Mouse (Mus musculus) MEL (cell line): Measurements from ENCODE around the gene Enho. TPM values are rescaled to one million over a fixed set of nuclear protein-coding genes. Genes with fewer than 3 reads are reported as not detected.

ENCODE experiments used
- DNase-seq: peaks from one replicate; pipeline ENCODE4 v3.0.0; 2011; ENCODE audit warnings: low read depth, low spot score
- H3K27ac ChIP-seq: 2 replicates; pipeline ENCODE4 v1.5.1; 2012; ENCODE audit warnings: low read depth, mild to moderate bottlenecking, control low read depth, low read length, moderate library complexity; ENCODE audit not compliant: control insufficient read depth
- H3K27me3 ChIP-seq, 2 experiments: fragments of 150-350 bp in 1 of 2; sonication (generic) in 1 of 2; 2 replicates each; pipeline ENCODE4 v1.6.1; 2012; ENCODE audit warnings: low read length in 2 of 2, mild to moderate bottlenecking in 2 of 2, improper control_type of control experiment in 1 of 2, moderate library complexity in 1 of 2; ENCODE audit not compliant: insufficient read depth in 2 of 2, control insufficient read depth in 1 of 2
- H3K36me3 ChIP-seq, 2 experiments: 2 replicates each; pipeline ENCODE4 v1.6.1; 2012 to 2014; ENCODE audit warnings: low read length in 2 of 2, improper control_type of control experiment in 1 of 2, inconsistent platforms in 1 of 2, mild to moderate bottlenecking in 1 of 2; ENCODE audit not compliant: insufficient read depth in 2 of 2, control insufficient read depth in 1 of 2
- H3K4me1 ChIP-seq, 2 experiments: fragments of 150-350 bp in 1 of 2; sonication (generic) in 1 of 2; 2 replicates each; pipeline ENCODE4 v1.6.1; 2012; ENCODE audit warnings: low read length in 2 of 2, improper control_type of control experiment in 1 of 2, mild to moderate bottlenecking in 1 of 2; ENCODE audit not compliant: insufficient read depth in 2 of 2, control insufficient read depth in 1 of 2
- H3K4me3 ChIP-seq, 2 experiments: fragments of 150-350 bp in 1 of 2; sonication (generic) in 1 of 2; 2 replicates each; pipeline ENCODE4 v1.5.1; 2012; ENCODE audit warnings: low read depth in 2 of 2, low read length in 2 of 2, mild to moderate bottlenecking in 2 of 2, moderate library complexity in 2 of 2, control low read depth in 1 of 2, improper control_type of control experiment in 1 of 2; ENCODE audit not compliant: control insufficient read depth in 1 of 2, insufficient read depth in 1 of 2
- H3K79me2 ChIP-seq: 2 replicates; pipeline ENCODE4 v1.6.1; 2012; ENCODE audit warnings: mild to moderate bottlenecking, low read length, moderate library complexity; ENCODE audit not compliant: control insufficient read depth, poor library complexity, insufficient read depth
- H3K9ac ChIP-seq: 2 replicates; pipeline ENCODE4 v1.6.1; 2012; ENCODE audit warnings: low read depth, mild to moderate bottlenecking, control low read depth, low read length, moderate library complexity; ENCODE audit not compliant: control insufficient read depth, poor library complexity, severe bottlenecking
- H3K9me3 ChIP-seq: fragments of 150-350 bp; sonication (generic); replicated peaks from 2 replicates; pipeline ENCODE4 v1.6.1; 2012; ENCODE audit warnings: mild to moderate bottlenecking, low read length, improper control_type of control experiment, moderate library complexity; ENCODE audit not compliant: insufficient read depth
- BHLHE40 ChIP-seq: IDR thresholded peaks from 2 replicates; pipeline ENCODE4 v1.6.1; 2012; ENCODE audit warnings: low read depth, mild to moderate bottlenecking, inconsistent platforms, low read length, improper control_type of control experiment, borderline replicate concordance
- CHD1 ChIP-seq: IDR thresholded peaks from 2 replicates; pipeline ENCODE4 v1.6.1; 2012; ENCODE audit warnings: low read depth, mild to moderate bottlenecking, inconsistent platforms, low read length, improper control_type of control experiment
- CHD2 ChIP-seq: IDR thresholded peaks from 2 replicates; pipeline ENCODE4 v1.6.1; 2011; ENCODE audit warnings: low read length, improper control_type of control experiment
- CTCF ChIP-seq, 3 experiments: IDR thresholded peaks in 2 of 3; conservative IDR thresholded peaks in 1 of 3; 2 replicates each; pipeline ENCODE4 v1.5.1; 2011 to 2012; ENCODE audit warnings: low read length in 3 of 3, low read depth in 2 of 3, mild to moderate bottlenecking in 2 of 3, improper control_type of control experiment in 1 of 3, inconsistent platforms in 1 of 3, mixed read lengths in 1 of 3, moderate library complexity in 1 of 3; ENCODE audit not compliant: control insufficient read depth in 1 of 3, insufficient read depth in 1 of 3, poor library complexity in 1 of 3, severe bottlenecking in 1 of 3
- E2F4 ChIP-seq: IDR thresholded peaks from 2 replicates; pipeline ENCODE4 v1.6.1; 2011; ENCODE audit warnings: low read depth, low read length, improper control_type of control experiment, borderline replicate concordance
- ETS1 ChIP-seq: IDR thresholded peaks from 2 replicates; pipeline ENCODE4 v1.6.1; 2012; ENCODE audit warnings: low read depth, mild to moderate bottlenecking, inconsistent platforms, low read length, improper control_type of control experiment, moderate library complexity
- GABPA ChIP-seq: IDR thresholded peaks from 2 replicates; pipeline ENCODE4 v1.6.1; 2012; ENCODE audit warnings: low read depth, mild to moderate bottlenecking, inconsistent platforms, low read length, improper control_type of control experiment, moderate library complexity
- GATA1 ChIP-seq: IDR thresholded peaks from 2 replicates; pipeline ENCODE4 v1.6.1; 2011; ENCODE audit warnings: low read depth, low read length, improper control_type of control experiment
- HCFC1 ChIP-seq: IDR thresholded peaks from 2 replicates; pipeline ENCODE4 v1.6.1; 2012; ENCODE audit warnings: low read depth, mild to moderate bottlenecking, inconsistent platforms, low read length, improper control_type of control experiment, moderate library complexity
- MAX ChIP-seq: IDR thresholded peaks from 2 replicates; pipeline ENCODE4 v1.6.1; 2011; ENCODE audit warnings: low read length, improper control_type of control experiment
- MXI1 ChIP-seq: IDR thresholded peaks from 2 replicates; pipeline ENCODE4 v1.6.1; 2011; ENCODE audit warnings: mild to moderate bottlenecking, low read depth, low read length, improper control_type of control experiment
- MYB ChIP-seq: IDR thresholded peaks from 2 replicates; pipeline ENCODE4 v1.6.1; 2011; ENCODE audit warnings: mild to moderate bottlenecking, low read depth, low read length, improper control_type of control experiment
- MYC ChIP-seq: IDR thresholded peaks from 2 replicates; pipeline ENCODE4 v1.6.1; 2011; ENCODE audit warnings: low read depth, mild to moderate bottlenecking, low read length, improper control_type of control experiment, moderate library complexity
- NRF1 ChIP-seq: IDR thresholded peaks from 2 replicates; pipeline ENCODE4 v1.6.1; 2014; ENCODE audit warnings: low read depth, mild to moderate bottlenecking, inconsistent platforms, low read length, improper control_type of control experiment, moderate library complexity; ENCODE audit not compliant: poor library complexity, insufficient read depth, severe bottlenecking
- POLR2A ChIP-seq, 2 experiments: IDR thresholded peaks; 2 replicates each; pipeline ENCODE4 v1.6.1; 2011 to 2012; ENCODE audit warnings: low read length in 2 of 2, mild to moderate bottlenecking in 2 of 2, control low read depth in 1 of 2, improper control_type of control experiment in 1 of 2, low read depth in 1 of 2, moderate library complexity in 1 of 2; ENCODE audit not compliant: control insufficient read depth in 1 of 2, insufficient read depth in 1 of 2, poor library complexity in 1 of 2
- RAD21 ChIP-seq: IDR thresholded peaks from 2 replicates; pipeline ENCODE4 v1.6.1; 2011; ENCODE audit warnings: mild to moderate bottlenecking, low read depth, low read length, improper control_type of control experiment
- RCOR1 ChIP-seq: IDR thresholded peaks from 2 replicates; pipeline ENCODE4 v1.6.1; 2012; ENCODE audit warnings: low read depth, mild to moderate bottlenecking, inconsistent platforms, low read length, improper control_type of control experiment
- SIN3A ChIP-seq: IDR thresholded peaks from 2 replicates; pipeline ENCODE4 v1.6.1; 2012; ENCODE audit warnings: low read length, improper control_type of control experiment, inconsistent platforms
- TBP ChIP-seq: IDR thresholded peaks from 2 replicates; pipeline ENCODE4 v1.8.0; 2011; ENCODE audit warnings: low read depth, low read length, improper control_type of control experiment
- UBTF ChIP-seq: IDR thresholded peaks from 2 replicates; pipeline ENCODE4 v1.6.1; 2012; ENCODE audit warnings: low read depth, mild to moderate bottlenecking, inconsistent platforms, low read length, improper control_type of control experiment, moderate library complexity, borderline replicate concordance; ENCODE audit not compliant: insufficient read depth
- USF1 ChIP-seq: IDR thresholded peaks from 2 replicates; pipeline ENCODE4 v1.6.1; 2014; ENCODE audit warnings: low read depth, mild to moderate bottlenecking, inconsistent platforms, low read length, improper control_type of control experiment, moderate library complexity
- USF2 ChIP-seq, 2 experiments: IDR thresholded peaks; 2 replicates each; pipeline ENCODE4 v1.6.1; 2011 to 2012; ENCODE audit warnings: improper control_type of control experiment in 2 of 2, low read length in 2 of 2, borderline replicate concordance in 1 of 2, inconsistent platforms in 1 of 2, low read depth in 1 of 2, mild to moderate bottlenecking in 1 of 2; ENCODE audit not compliant: insufficient read depth in 1 of 2
- polyA plus RNA-seq, 2 experiments: library from polyadenylated mRNA; stranded (reverse) in 1 of 2; unstranded in 1 of 2; fragments of >175 nt in 1 of 2; fragments of >200 nt in 1 of 2; gene quantifications; 2 replicates each; pipeline versions ENCODE4 v1.2.1 to v1.2.4; 2012; ENCODE audit warnings: low replicate concordance in 2 of 2, low read depth in 1 of 2; ENCODE audit not compliant: insufficient read length in 2 of 2, insufficient read depth in 1 of 2, missing spikeins in 1 of 2
- total RNA-seq: library from RNA; depleted of rRNA; stranded (reverse); fragments of 300-350 nt; gene quantifications from 2 replicates; pipeline ENCODE4 v1.2.3, GENCODE M21; 2012

Gene Enho
- total and polyA plus RNA-seq, 3 experiments, result 0.19 to 0.40 TPM; not detected in 1

- Histone ChIP-seq H3K4me1 (no peaks in the 10 kb centered on the region), H3K4me3 (no peak overlapping the region), H3K79me2 (no peaks in the 10 kb centered on the region), H3K9me3 (no peaks in the 10 kb centered on the region), H3K36me3 (no peaks in the 10 kb centered on the region), H3K27me3 (0 out of 4 replicates have a peak, but pooled peaks cover 0 to 1% of the 10 kb centered on the region in 2 experiments), H3K9ac (no peak overlapping the region), H3K27ac (no peak overlapping the region)
- no peak for TF ChIP-seq TBP
- no peak for TF ChIP-seq MXI1
- TF ChIP-seq MYB, result no peak
- TF ChIP-seq CHD2, result no peak
- no peak for TF ChIP-seq HCFC1
- TF ChIP-seq NRF1, result no peak
- TF ChIP-seq BHLHE40, result no peak
- TF ChIP-seq POLR2A (IDR thresholded peaks at IDR 0.05; ENCODE audit: control insufficient read depth in 1 of 2, insufficient read depth in 1 of 2, low read depth in 1 of 2, low read length in 2 of 2, poor library complexity in 1 of 2), result no peak
- TF ChIP-seq USF2 (IDR thresholded peaks at IDR 0.05; ENCODE audit: borderline replicate concordance in 1 of 2, insufficient read depth in 1 of 2, low read depth in 1 of 2, low read length in 2 of 2), result no peak
- TF ChIP-seq RAD21, result no peak
- no peak for TF ChIP-seq RCOR1
- TF ChIP-seq ETS1, result no peak
- no peak for TF ChIP-seq E2F4
- no peak for TF ChIP-seq CTCF (IDR thresholded peaks at IDR 0.05 in 2 of 3, conservative IDR thresholded peaks at IDR 0.05 in 1 of 3; ENCODE audit: control insufficient read depth in 1 of 3, insufficient read depth in 1 of 3, low read depth in 2 of 3, low read length in 3 of 3, poor library complexity in 1 of 3, severe bottlenecking in 1 of 3)
- TF ChIP-seq USF1, result no peak
- no peak for TF ChIP-seq CHD1
- TF ChIP-seq MAX, result no peak
- no peak for TF ChIP-seq SIN3A
- TF ChIP-seq, all 39 proteins: peak for 0
- DNase-seq, result no peak
Measured at GRCm38 (mm10) chr4:41660851-41661430, 20.8 kb upstream of the Enho start.

- Histone ChIP-seq H3K4me3 (no peak overlapping the region), H3K36me3 (no peaks in the 10 kb centered on the region), H3K9me3 (no peaks in the 10 kb centered on the region), H3K9ac (no peak overlapping the region), H3K4me1 (no peaks in the 10 kb centered on the region), H3K27me3 (0 out of 4 replicates have a peak, but pooled peaks cover 0 to 1% of the 10 kb centered on the region in 2 experiments), H3K27ac (no peak overlapping the region), H3K79me2 (no peaks in the 10 kb centered on the region)
- DNase-seq, result no peak
- no peak for TF ChIP-seq UBTF
- no peak for TF ChIP-seq GATA1
- TF ChIP-seq E2F4, result no peak
- no peak for TF ChIP-seq USF1
- TF ChIP-seq HCFC1, result no peak
- TF ChIP-seq MYC, result no peak
- no peak for TF ChIP-seq TBP
- TF ChIP-seq BHLHE40, result no peak
- no peak for TF ChIP-seq GABPA
Measured at GRCm38 (mm10) chr4:41659556-41659955, 19.4 kb upstream of the Enho start.
